In the genomic region with DNA sequence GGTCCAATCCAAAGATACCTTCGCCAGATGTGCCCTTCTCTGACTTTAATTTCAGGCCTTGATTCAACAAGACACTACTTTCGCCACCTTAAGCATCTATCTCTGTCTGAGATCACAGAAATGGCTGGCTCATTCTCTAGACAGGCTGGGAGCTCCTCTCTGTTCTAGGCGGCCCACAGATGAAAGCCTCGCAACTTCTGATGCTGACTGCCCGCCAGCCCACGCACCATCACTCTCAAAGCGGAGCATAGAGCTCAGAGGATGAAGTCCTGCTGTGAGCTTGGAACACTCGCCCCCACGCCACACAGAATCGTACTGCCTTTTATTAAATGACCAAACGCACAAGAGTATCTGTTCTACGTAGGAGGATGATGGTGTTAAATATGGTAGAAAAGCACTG, we compare ENCODE assay signal across 23 mouse cellular contexts. TPM values are rescaled to one million over a fixed set of nuclear protein-coding genes. Genes with fewer than 3 reads are reported as not detected.
A peak's percentile ranks its signal among the peaks of the same experiment; 100 is the strongest.
DNase-seq lines count a peak whose midpoint lies in the region; ATAC-seq and TF ChIP-seq lines count a peak whose summit lies in the region.
"Had no signal": no experiment of that assay in that cellular context is flagged by ENCODE, and none has a peak within 500 bp of the region (broad histone marks: within the 10 kb centered on the region; RNA-seq: fewer than 3 reads in every experiment).

No protein-coding gene starts in this region.

- no peak for TF ChIP-seq EP300 in stomach, postnatal 0 days (optimal IDR thresholded peaks at IDR 0.05)

- DNase-seq in heart, postnatal 36 days = no peak
- DNase-seq in kidney, postnatal 4 days = no peak
- no peak for DNase-seq in stomach, postnatal 0 days (ENCODE audit: low spot score)
- DNase-seq in forebrain, embryonic 10.5 days (ENCODE audit: extremely low spot score, low spot score) = no peak
- DNase-seq: B cell, adult 2 months; cerebellum, postnatal 25 days; left cerebral cortex, postnatal 4 days; thymus, postnatal 14 days had no signal

- H3K27me3 ChIP-seq in heart, embryonic 12.5 days (replicated peaks) = peaks cover 14% of the 10 kb centered on the region
- H3K27me3 ChIP-seq in kidney, embryonic 15.5 days = 0 out of 2 replicates have a peak, but pooled peaks cover 8% of the 10 kb centered on the region
- H3K27me3 ChIP-seq in stomach, embryonic 15.5 days (replicated peaks) = peaks cover 12% of the 10 kb centered on the region; the same call in 1 of the 2 replicates
- H3K27me3 ChIP-seq in stomach, postnatal 0 days (ENCODE audit: control insufficient read depth, insufficient read depth, low read length) = no peaks in the 10 kb centered on the region
- peaks cover 48% of the 10 kb centered on the region for H3K27me3 ChIP-seq in forebrain, embryonic 10.5 days (ENCODE audit: poor library complexity, severe bottlenecking)
- H3K27me3 ChIP-seq: Patski had no signal

- ATAC-seq in heart, embryonic 12.5 days (ENCODE audit: insufficient number of reproducible peaks, low FRiP score) = no peak
- ATAC-seq in kidney, embryonic 15.5 days (replicated peaks; ENCODE audit: low FRiP score) = no peak
- no peak for ATAC-seq in stomach, embryonic 15.5 days (ENCODE audit: insufficient read depth, low FRiP score, low read depth)
- no peak for ATAC-seq in stomach, postnatal 0 days (ENCODE audit: low FRiP score, low TSS enrichment)

- H3K4me3 ChIP-seq in heart, embryonic 12.5 days = no peak overlapping the region
- H3K4me3 ChIP-seq in kidney, embryonic 15.5 days (replicated peaks) = no peak overlapping the region; the same call in 1 of the 2 replicates
- no peak overlapping the region for H3K4me3 ChIP-seq in stomach, embryonic 15.5 days (replicated peaks)
- no peak overlapping the region for H3K4me3 ChIP-seq in stomach, postnatal 0 days (ENCODE audit: low read depth, low read length)
- no peak overlapping the region for H3K4me3 ChIP-seq in forebrain, embryonic 10.5 days
- H3K4me3 ChIP-seq: erythroblast, embryonic 14.5 days had no signal

- H3K36me3 ChIP-seq in heart, embryonic 12.5 days = no peaks in the 10 kb centered on the region
- H3K36me3 ChIP-seq in kidney, embryonic 15.5 days = no peaks in the 10 kb centered on the region
- no peaks in the 10 kb centered on the region for H3K36me3 ChIP-seq in stomach, embryonic 15.5 days
- no peaks in the 10 kb centered on the region for H3K36me3 ChIP-seq in stomach, postnatal 0 days (ENCODE audit: control insufficient read depth, insufficient read depth, low read length)
- H3K36me3 ChIP-seq in forebrain, embryonic 10.5 days (replicated peaks) = no peaks in the 10 kb centered on the region
- H3K36me3 ChIP-seq: embryonic facial prominence, embryonic 13.5 days; G1E; heart, embryonic 10.5 days; limb, embryonic 15.5 days; midbrain, embryonic 13.5 days; neural tube, embryonic 12.5 days had no signal

- no peak for TF ChIP-seq CTCF in stomach, postnatal 0 days (IDR thresholded peaks at IDR 0.05; ENCODE audit: low read depth)

- H3K4me2 ChIP-seq in heart, embryonic 12.5 days = peak overlapping the region; percentile 93; the same call in 1 of the 2 replicates
- H3K4me2 ChIP-seq in kidney, embryonic 15.5 days = peak overlapping the region; percentile 87; the same call in 1 of the 2 replicates
- peak overlapping the region; percentile 89 for H3K4me2 ChIP-seq in stomach, embryonic 15.5 days
- H3K4me2 ChIP-seq in stomach, postnatal 0 days (replicated peaks; ENCODE audit: low read depth) = no peak overlapping the region

- 0 out of 2 replicates have a peak, but pooled peaks cover 3% of the 10 kb centered on the region for H3K9me3 ChIP-seq in heart, embryonic 12.5 days (replicated peaks)
- H3K9me3 ChIP-seq in kidney, embryonic 15.5 days (replicated peaks) = no peaks in the 10 kb centered on the region
- no peaks in the 10 kb centered on the region for H3K9me3 ChIP-seq in stomach, embryonic 15.5 days
- H3K9me3 ChIP-seq in stomach, postnatal 0 days (ENCODE audit: control insufficient read depth, low read length) = no peaks in the 10 kb centered on the region
- 0 out of 2 replicates have a peak, but pooled peaks cover 4% of the 10 kb centered on the region for H3K9me3 ChIP-seq in forebrain, embryonic 10.5 days
- H3K9me3 ChIP-seq: embryonic facial prominence, embryonic 13.5 days; forebrain, embryonic 13.5 days; heart, embryonic 10.5 days; limb, embryonic 15.5 days; midbrain, embryonic 13.5 days; neural tube, embryonic 12.5 days had no signal

- no peak overlapping the region for H3K27ac ChIP-seq in heart, embryonic 12.5 days (ENCODE audit: poor library complexity, severe bottlenecking)
- 0 out of 2 replicates have a peak overlapping the region, but pooled peaks have one; percentile 65 for H3K27ac ChIP-seq in kidney, embryonic 15.5 days
- no peak overlapping the region for H3K27ac ChIP-seq in stomach, embryonic 15.5 days
- no peak overlapping the region for H3K27ac ChIP-seq in stomach, postnatal 0 days (replicated peaks)
- H3K27ac ChIP-seq in forebrain, embryonic 10.5 days = no peak overlapping the region
- H3K27ac ChIP-seq: forebrain, embryonic 13.5 days; liver, embryonic 14.5 days; midbrain, embryonic 13.5 days; neural tube, embryonic 12.5 days had no signal

- intact Hi-C loops in heart, postnatal 36 days (cut with DNase I) = no loop called here

- WGBS in heart, embryonic 12.5 days = 82% methylated on average over 12 of the region's 12 CpGs
- WGBS in kidney, embryonic 15.5 days = 87% methylated on average over 12 of the region's 12 CpGs
- 90% methylated on average over 12 of the region's 12 CpGs for WGBS in stomach, embryonic 15.5 days
- 89% methylated on average over 12 of the region's 12 CpGs for WGBS in stomach, postnatal 0 days
- 78% methylated on average over 12 of the region's 12 CpGs for WGBS in forebrain, embryonic 10.5 days

- H3K4me1 ChIP-seq in heart, embryonic 12.5 days (replicated peaks) = 0 out of 2 replicates have a peak, but pooled peaks cover 3% of the 10 kb centered on the region
- peaks cover 28% of the 10 kb centered on the region for H3K4me1 ChIP-seq in kidney, embryonic 15.5 days
- no peaks in the 10 kb centered on the region for H3K4me1 ChIP-seq in stomach, embryonic 15.5 days
- H3K4me1 ChIP-seq in stomach, postnatal 0 days (replicated peaks; ENCODE audit: control insufficient read depth, insufficient read depth) = no peaks in the 10 kb centered on the region
- peaks cover 16% of the 10 kb centered on the region for H3K4me1 ChIP-seq in forebrain, embryonic 10.5 days

- H3K9ac ChIP-seq in heart, embryonic 12.5 days = no peak overlapping the region
- no peak overlapping the region for H3K9ac ChIP-seq in kidney, embryonic 15.5 days
- H3K9ac ChIP-seq in stomach, embryonic 15.5 days = no peak overlapping the region
- H3K9ac ChIP-seq in stomach, postnatal 0 days (ENCODE audit: low read length) = no peak overlapping the region
- H3K9ac ChIP-seq: liver, embryonic 14.5 days; neural tube, embryonic 12.5 days had no signal

RNA-seq across cellular contexts. Expression of a gene that starts 0.9 kb away (rescaled TPM):
- polyA plus RNA-seq in heart, embryonic 12.5 days (2016; fragmentation: Nextera tagmentation; extraction: Ambion mirVana) = 21.7 and 24.2 TPM in 2 replicates
- total RNA-seq in heart, postnatal 36 days (2021) = 10 to 100 TPM; 16.4 to 22.2 TPM
- polyA plus RNA-seq in kidney, embryonic 15.5 days (2015; fragmentation: Nextera tagmentation; extraction: Ambion mirVana) = 39.4 and 40.3 TPM in 2 replicates
- 23.1 and 26.9 TPM in 2 replicates for polyA plus RNA-seq in stomach, embryonic 15.5 days (2015; fragmentation: Nextera tagmentation; extraction: Ambion mirVana)
- 9.6 and 9.8 TPM in 2 replicates for polyA plus RNA-seq in stomach, postnatal 0 days (2015; fragmentation: Nextera tagmentation; extraction: Ambion mirVana)
- polyA plus RNA-seq in forebrain, embryonic 10.5 days (2016; fragmentation: Nextera tagmentation; extraction: Ambion mirVana) = 2.7 and 3.1 TPM in 2 replicates
- total RNA-seq: CH12.LX; megakaryocyte, adult 5-6 weeks had no signal
- polyA plus RNA-seq: erythroblast, embryonic 14.5 days; G1E had no signal
